Comparison of ENCODE assay signal across 10 mouse cellular contexts in the genomic region with DNA sequence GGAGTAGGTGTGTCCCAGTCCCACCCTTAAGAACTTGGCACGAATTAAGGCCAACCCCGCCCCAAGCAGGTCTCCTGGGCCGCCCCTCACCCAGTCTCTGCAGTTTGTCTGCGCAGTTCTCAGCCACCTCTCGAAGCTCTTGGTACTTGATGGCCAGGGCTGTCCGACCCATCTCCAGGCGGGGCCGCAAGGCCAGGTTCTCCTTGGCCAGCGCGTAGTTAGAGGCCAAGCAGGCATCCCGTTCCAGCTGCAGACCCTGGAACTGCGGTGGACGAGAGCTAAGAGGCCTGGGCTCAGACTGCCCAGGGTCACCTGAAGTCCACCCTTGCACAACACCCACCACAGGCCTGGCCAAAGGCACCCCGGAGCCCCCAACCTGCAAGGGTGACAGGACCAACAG. TPM values are rescaled to one million over a fixed set of nuclear protein-coding genes. Genes with fewer than 3 reads are reported as not detected.
DNase-seq lines count a peak whose midpoint lies in the region; ATAC-seq and TF ChIP-seq lines count a peak whose summit lies in the region.
"Had no signal": no experiment of that assay in that cellular context is flagged by ENCODE, and none has a peak within 500 bp of the region (broad histone marks: within the 10 kb centered on the region; RNA-seq: fewer than 3 reads in every experiment).

No protein-coding gene starts in this region.

- no peak overlapping the region for H3K27ac ChIP-seq in ES-Bruce4 (ENCODE audit: insufficient read depth, low read length)
- no peak overlapping the region for H3K27ac ChIP-seq in embryonic facial prominence, embryonic 14.5 days (replicated peaks; ENCODE audit: low read depth, low read length)
- peak overlapping the region; percentile 44; the same call in 1 of the 2 replicates for H3K27ac ChIP-seq in intestine, embryonic 15.5 days
- H3K27ac ChIP-seq in limb, embryonic 14.5 days (replicated peaks; ENCODE audit: low read depth, low read length), result no peak overlapping the region
- H3K27ac ChIP-seq: liver, embryonic 15.5 days had no signal

- ATAC-seq in embryonic facial prominence, embryonic 14.5 days (ENCODE audit: low read depth), result no peak
- ATAC-seq in intestine, embryonic 15.5 days, result no peak
- ATAC-seq in limb, embryonic 14.5 days (ENCODE audit: low FRiP score, low read depth), result no peak
- ATAC-seq in megakaryocyte-erythroid progenitor cell, adult 5-6 weeks (replicated peaks; ENCODE audit: low FRiP score, low TSS enrichment, poor library complexity, severe bottlenecking), result no peak

- peak overlapping the region; percentile 33 for H3K4me3 ChIP-seq in ES-Bruce4 (ENCODE audit: low read depth, low read length)
- H3K4me3 ChIP-seq in embryonic facial prominence, embryonic 14.5 days (ENCODE audit: low read depth, low read length), result peak overlapping the region; percentile 94; the same call in 1 of the 2 replicates
- H3K4me3 ChIP-seq in intestine, embryonic 15.5 days (replicated peaks), result no peak overlapping the region
- H3K4me3 ChIP-seq in limb, embryonic 14.5 days (replicated peaks; ENCODE audit: low read length), result no peak overlapping the region
- H3K4me3 ChIP-seq: liver, embryonic 15.5 days had no signal

- no peaks in the 10 kb centered on the region for H3K9me3 ChIP-seq in ES-Bruce4 (replicated peaks; ENCODE audit: control insufficient read depth, insufficient read depth, low read length, poor library complexity, severe bottlenecking)
- no peaks in the 10 kb centered on the region for H3K9me3 ChIP-seq in embryonic facial prominence, embryonic 14.5 days (ENCODE audit: control insufficient read depth, low read length)
- no peaks in the 10 kb centered on the region for H3K9me3 ChIP-seq in intestine, embryonic 15.5 days
- H3K9me3 ChIP-seq in limb, embryonic 14.5 days (ENCODE audit: control insufficient read depth, low read length), result no peaks in the 10 kb centered on the region
- H3K9me3 ChIP-seq: G1E; liver, embryonic 15.5 days had no signal

- no peak for TF ChIP-seq EP300 in ES-Bruce4 (IDR thresholded peaks at IDR 0.05; ENCODE audit: insufficient read depth, low read depth, low read length)

- no peaks in the 10 kb centered on the region for H3K27me3 ChIP-seq in ES-Bruce4 (ENCODE audit: control insufficient read depth, insufficient read depth, low read length, poor library complexity, severe bottlenecking)
- no peaks in the 10 kb centered on the region for H3K27me3 ChIP-seq in embryonic facial prominence, embryonic 14.5 days (replicated peaks; ENCODE audit: control insufficient read depth, insufficient read depth, low read length)
- no peaks in the 10 kb centered on the region; the same call in 1 of the 2 replicates for H3K27me3 ChIP-seq in intestine, embryonic 15.5 days (replicated peaks)
- H3K27me3 ChIP-seq in limb, embryonic 14.5 days (ENCODE audit: control insufficient read depth, insufficient read depth, low read length), result no peaks in the 10 kb centered on the region

- 90% methylated on average over 14 of the region's 14 CpGs for WGBS in embryonic facial prominence, embryonic 14.5 days
- WGBS in intestine, embryonic 15.5 days, result 80% methylated on average over 14 of the region's 14 CpGs
- 91% methylated on average over 14 of the region's 14 CpGs for WGBS in limb, embryonic 14.5 days

- no peak for DNase-seq in embryonic facial prominence, embryonic 14.5 days (ENCODE audit: low spot score)
- no peak for DNase-seq in limb, embryonic 14.5 days (ENCODE audit: low spot score)
- DNase-seq in adrenal gland, adult 2 months, result no peak
- DNase-seq in urinary bladder, postnatal 36 days (ENCODE audit: low spot score in 2 of 2), result no peak
- no peak for DNase-seq in urinary bladder, postnatal 14 days (ENCODE audit: low spot score)

- no peaks in the 10 kb centered on the region for H3K36me3 ChIP-seq in ES-Bruce4 (ENCODE audit: control insufficient read depth, insufficient read depth, low read length, poor library complexity, severe bottlenecking)
- peaks cover 28% of the 10 kb centered on the region for H3K36me3 ChIP-seq in embryonic facial prominence, embryonic 14.5 days (ENCODE audit: control insufficient read depth, insufficient read depth, low read length)
- H3K36me3 ChIP-seq in intestine, embryonic 15.5 days, result no peaks in the 10 kb centered on the region
- H3K36me3 ChIP-seq in limb, embryonic 14.5 days (ENCODE audit: control insufficient read depth, insufficient read depth, low read length), result peaks cover 39% of the 10 kb centered on the region
- H3K36me3 ChIP-seq: G1E; liver, embryonic 15.5 days had no signal

- peak overlapping the region; percentile 69 for H3K4me2 ChIP-seq in embryonic facial prominence, embryonic 14.5 days (ENCODE audit: low read depth, low read length)
- peak overlapping the region; percentile 89 for H3K4me2 ChIP-seq in intestine, embryonic 15.5 days (replicated peaks)
- 0 out of 2 replicates have a peak overlapping the region, but pooled peaks have one; percentile 20 for H3K4me2 ChIP-seq in limb, embryonic 14.5 days (replicated peaks; ENCODE audit: low read depth, low read length, severe bottlenecking)

- H3K4me1 ChIP-seq in ES-Bruce4 (ENCODE audit: control insufficient read depth, insufficient read depth, low read length), result peaks cover 11% of the 10 kb centered on the region
- peaks cover 4% of the 10 kb centered on the region; the same call in 1 of the 2 replicates for H3K4me1 ChIP-seq in embryonic facial prominence, embryonic 14.5 days (ENCODE audit: control insufficient read depth, insufficient read depth, low read length)
- H3K4me1 ChIP-seq in intestine, embryonic 15.5 days (replicated peaks), result peaks cover 21% of the 10 kb centered on the region
- peaks cover 3% of the 10 kb centered on the region; the same call in 1 of the 2 replicates for H3K4me1 ChIP-seq in limb, embryonic 14.5 days (ENCODE audit: control insufficient read depth, insufficient read depth, low read length)

- H3K9ac ChIP-seq in ES-Bruce4 (ENCODE audit: low read depth, poor library complexity, severe bottlenecking), result no peak overlapping the region
- peak overlapping the region; percentile 98; the same call in 1 of the 2 replicates for H3K9ac ChIP-seq in embryonic facial prominence, embryonic 14.5 days (ENCODE audit: low read depth, low read length)
- H3K9ac ChIP-seq in intestine, embryonic 15.5 days, result 0 out of 2 replicates have a peak overlapping the region, but pooled peaks have one; percentile 10
- no peak overlapping the region for H3K9ac ChIP-seq in limb, embryonic 14.5 days (ENCODE audit: low read depth, low read length, severe bottlenecking)
- H3K9ac ChIP-seq: liver, embryonic 15.5 days had no signal

- TF ChIP-seq CTCF in ES-Bruce4 (IDR thresholded peaks at IDR 0.05; ENCODE audit: low read depth, low read length), result no peak

- TF ChIP-seq POLR2A in ES-Bruce4 (IDR thresholded peaks at IDR 0.05; ENCODE audit: insufficient read depth, low read length), result no peak
- no peak for TF ChIP-seq POLR2A in limb, embryonic 14.5 days (IDR thresholded peaks at IDR 0.05; ENCODE audit: borderline replicate concordance, extremely low read depth, insufficient read depth, insufficient read length)

RNA-seq across cellular contexts. Expression of gene Vps37d, which starts 1.7 kb away (rescaled TPM):
- polyA plus RNA-seq in ES-Bruce4 (2011; ENCODE audit: insufficient read depth, insufficient read length, low read depth, missing spikeins), result 4.2 and 5.7 TPM in 2 replicates
- 7.7 and 8.5 TPM in 2 replicates for polyA plus RNA-seq in embryonic facial prominence, embryonic 14.5 days (2014; fragmentation: Nextera tagmentation; extraction: Ambion mirVana)
- 5.4 and 6.0 TPM in 2 replicates for polyA plus RNA-seq in intestine, embryonic 15.5 days (2015; fragmentation: Nextera tagmentation; extraction: Ambion mirVana)
- 24.5 and 32.0 TPM in 2 replicates for polyA plus RNA-seq in limb, embryonic 14.5 days (2012; rRNA removed)
- polyA plus RNA-seq in limb, embryonic 14.5 days (2014; fragmentation: Nextera tagmentation; extraction: Ambion mirVana), result 10.7 and 12.3 TPM in 2 replicates
- 1 to 10 TPM; 1.4 to 4.5 TPM for total RNA-seq in adrenal gland, adult 2 months (2021)
- 7.4 and 9.7 TPM in 2 replicates for polyA plus RNA-seq in adrenal gland, adult 2 months (2012; rRNA removed)
- total RNA-seq in megakaryocyte-erythroid progenitor cell, adult 5-6 weeks (2014; fragmentation: Nextera tagmentation), result not detected in 2 replicates
- total RNA-seq in megakaryocyte-erythroid progenitor cell, adult 5-6 weeks (2017), result 0.38 TPM in 1 of 2 replicates, not detected in the other
- total RNA-seq: G1E had no signal

RNA-seq across cellular contexts. Expression of gene Bud23, which starts 11.6 kb away (rescaled TPM):
- 71.1 and 102 TPM in 2 replicates for polyA plus RNA-seq in ES-Bruce4 (2011; ENCODE audit: insufficient read depth, insufficient read length, low read depth, missing spikeins)
- polyA plus RNA-seq in embryonic facial prominence, embryonic 14.5 days (2014; fragmentation: Nextera tagmentation; extraction: Ambion mirVana), result 74.0 and 87.2 TPM in 2 replicates
- 106 and 115 TPM in 2 replicates for polyA plus RNA-seq in intestine, embryonic 15.5 days (2015; fragmentation: Nextera tagmentation; extraction: Ambion mirVana)
- 107 and 121 TPM in 2 replicates for polyA plus RNA-seq in limb, embryonic 14.5 days (2012; rRNA removed)
- 101 and 108 TPM in 2 replicates for polyA plus RNA-seq in limb, embryonic 14.5 days (2014; fragmentation: Nextera tagmentation; extraction: Ambion mirVana)
- 10 to 100 TPM; 46.3 to 62.4 TPM for total RNA-seq in adrenal gland, adult 2 months (2021)
- polyA plus RNA-seq in adrenal gland, adult 2 months (2012; rRNA removed), result 62.8 and 65.6 TPM in 2 replicates
- total RNA-seq in megakaryocyte-erythroid progenitor cell, adult 5-6 weeks (2014; fragmentation: Nextera tagmentation), result 93.5 and 138 TPM in 2 replicates
- 68.0 and 104 TPM in 2 replicates for total RNA-seq in megakaryocyte-erythroid progenitor cell, adult 5-6 weeks (2017)

RNA-seq across cellular contexts. Expression of gene Dnajc30, which starts 12.4 kb away (rescaled TPM):
- polyA plus RNA-seq in ES-Bruce4 (2011; ENCODE audit: insufficient read depth, insufficient read length, low read depth, missing spikeins), result 7.9 and 8.0 TPM in 2 replicates
- 31.1 and 33.9 TPM in 2 replicates for polyA plus RNA-seq in embryonic facial prominence, embryonic 14.5 days (2014; fragmentation: Nextera tagmentation; extraction: Ambion mirVana)
- 30.7 and 33.6 TPM in 2 replicates for polyA plus RNA-seq in intestine, embryonic 15.5 days (2015; fragmentation: Nextera tagmentation; extraction: Ambion mirVana)
- 29.1 and 31.3 TPM in 2 replicates for polyA plus RNA-seq in limb, embryonic 14.5 days (2012; rRNA removed)
- 32.6 and 39.2 TPM in 2 replicates for polyA plus RNA-seq in limb, embryonic 14.5 days (2014; fragmentation: Nextera tagmentation; extraction: Ambion mirVana)
- 10 to 100 TPM; 30.7 to 43.3 TPM for total RNA-seq in adrenal gland, adult 2 months (2021)
- 85.4 and 105 TPM in 2 replicates for polyA plus RNA-seq in adrenal gland, adult 2 months (2012; rRNA removed)
- 15.7 and 16.1 TPM in 2 replicates for total RNA-seq in megakaryocyte-erythroid progenitor cell, adult 5-6 weeks (2014; fragmentation: Nextera tagmentation)
- 3.7 and 9.2 TPM in 2 replicates for total RNA-seq in megakaryocyte-erythroid progenitor cell, adult 5-6 weeks (2017)

RNA-seq across cellular contexts. Expression of gene Mlxipl, which starts 13.3 kb away (rescaled TPM):
- 3.8 and 4.6 TPM in 2 replicates for polyA plus RNA-seq in ES-Bruce4 (2011; ENCODE audit: insufficient read depth, insufficient read length, low read depth, missing spikeins)
- 1.2 and 1.6 TPM in 2 replicates for polyA plus RNA-seq in embryonic facial prominence, embryonic 14.5 days (2014; fragmentation: Nextera tagmentation; extraction: Ambion mirVana)
- polyA plus RNA-seq in intestine, embryonic 15.5 days (2015; fragmentation: Nextera tagmentation; extraction: Ambion mirVana), result 6.5 and 8.7 TPM in 2 replicates
- 3.3 and 5.3 TPM in 2 replicates for polyA plus RNA-seq in limb, embryonic 14.5 days (2012; rRNA removed)
- polyA plus RNA-seq in limb, embryonic 14.5 days (2014; fragmentation: Nextera tagmentation; extraction: Ambion mirVana), result 0.54 and 1.6 TPM in 2 replicates
- total RNA-seq in adrenal gland, adult 2 months (2021), result 10 to 100 TPM; 49.2 to 91.7 TPM
- 127 and 165 TPM in 2 replicates for polyA plus RNA-seq in adrenal gland, adult 2 months (2012; rRNA removed)
- total RNA-seq in megakaryocyte-erythroid progenitor cell, adult 5-6 weeks (2014; fragmentation: Nextera tagmentation), result not detected in 2 replicates
- total RNA-seq in megakaryocyte-erythroid progenitor cell, adult 5-6 weeks (2017), result not detected in 2 replicates
- polyA plus RNA-seq: G1E had no signal

RNA-seq across cellular contexts. Expression of gene Stx1a, which starts 53.1 kb away (rescaled TPM):
- polyA plus RNA-seq in ES-Bruce4 (2011; ENCODE audit: insufficient read depth, insufficient read length, low read depth, missing spikeins), result 9.3 and 10.5 TPM in 2 replicates
- 19.6 and 20.8 TPM in 2 replicates for polyA plus RNA-seq in embryonic facial prominence, embryonic 14.5 days (2014; fragmentation: Nextera tagmentation; extraction: Ambion mirVana)
- polyA plus RNA-seq in intestine, embryonic 15.5 days (2015; fragmentation: Nextera tagmentation; extraction: Ambion mirVana), result 13.0 and 15.7 TPM in 2 replicates
- 39.2 and 45.5 TPM in 2 replicates for polyA plus RNA-seq in limb, embryonic 14.5 days (2012; rRNA removed)
- 11.4 and 13.0 TPM in 2 replicates for polyA plus RNA-seq in limb, embryonic 14.5 days (2014; fragmentation: Nextera tagmentation; extraction: Ambion mirVana)
- total RNA-seq in adrenal gland, adult 2 months (2021), result 1 to 10 TPM; 5.9 to 7.5 TPM
- 23.2 and 31.8 TPM in 2 replicates for polyA plus RNA-seq in adrenal gland, adult 2 months (2012; rRNA removed)
- total RNA-seq in megakaryocyte-erythroid progenitor cell, adult 5-6 weeks (2014; fragmentation: Nextera tagmentation), result 0.17 and 0.98 TPM in 2 replicates
- not detected in 2 replicates for total RNA-seq in megakaryocyte-erythroid progenitor cell, adult 5-6 weeks (2017)

Comparison
In these comparisons a context has a peak if more than half of its experiments do, and no peak if none do; other contexts are left out.
1. H3K4me3 ChIP-seq: peak in ES-Bruce4 (single experiment) and embryonic facial prominence, embryonic 14.5 days (single experiment); none in intestine, embryonic 15.5 days (single experiment) and limb, embryonic 14.5 days (single experiment).
2. H3K9ac ChIP-seq: peak in embryonic facial prominence, embryonic 14.5 days (single experiment) and intestine, embryonic 15.5 days (single experiment); none in ES-Bruce4 (single experiment) and limb, embryonic 14.5 days (single experiment).
3. H3K4me2 ChIP-seq: peak in every context shown above with its lines; median percentile 89 in intestine, embryonic 15.5 days; 69 in embryonic facial prominence, embryonic 14.5 days; 20 in limb, embryonic 14.5 days.